Mouse (Mus musculus): ENCODE measurements around the gene Gm26602. TPM values are rescaled to one million over a fixed set of nuclear protein-coding genes. Genes with fewer than 3 reads are reported as not detected.
A peak's percentile ranks its signal among the peaks of the same experiment; 100 is the strongest.

The Gm26602 gene
- polyA plus RNA-seq, 1 experiment from 2014 or later: 11.0 TPM

- Histone ChIP-seq H3K9me3 (replicated peaks) (no peaks in the 10 kb centered on the region), H3K4me1 (peaks cover 75% of the 10 kb centered on the region), H3K4me3 (peak overlapping the region; percentile 30; the same call in 1 of the 2 replicates), H3K4me2 (peak overlapping the region; percentile 55), H3K36me3 (no peaks in the 10 kb centered on the region), H3K27ac (no peak overlapping the region), H3K9ac (no peak overlapping the region), H3K27me3 (replicated peaks) (peaks cover 68% of the 10 kb centered on the region)
- no peak for ATAC-seq
- 33% methylated on average over 26 of the region's 26 CpGs for WGBS (ENCODE audit: insufficient replicate concordance)
Observed at GRCm38 (mm10) chr10:79920056-79920890, 9.6 kb downstream of the Gm26602 start.

GRCm38 (mm10) chr10:79920958-79921535 is 10.4 kb downstream of the Gm26602 start, which contains the start of gene R3hdm4:
R3hdm4 (minus strand) TSS chr10:79921208.
- H3K4me3 ChIP-seq: peak within 1 kb of the TSS; percentile 30
- no peak for ATAC-seq
- H3K4me2 ChIP-seq: peak within 1 kb of the TSS; percentile 55
- no peaks in the 10 kb centered on the region for H3K36me3 ChIP-seq
- peaks cover 68% of the 10 kb centered on the region for H3K27me3 ChIP-seq (replicated peaks)
- no peaks in the 10 kb centered on the region for H3K9me3 ChIP-seq (replicated peaks)
- H3K9ac ChIP-seq: no peak within 1 kb of the TSS; the same call in 1 of the 2 replicates
- 11% methylated on average over 41 of the region's 41 CpGs for WGBS (ENCODE audit: insufficient replicate concordance)
- H3K27ac ChIP-seq: no peak within 1 kb of the TSS
- peaks cover 74% of the 10 kb centered on the region for H3K4me1 ChIP-seq

GRCm38 (mm10) chr10:79921572-79921971 is 10.9 kb downstream of the Gm26602 start:
- Histone ChIP-seq H3K27ac (no peak overlapping the region), H3K4me1 (peaks cover 74% of the 10 kb centered on the region), H3K4me2 (peak overlapping the region; percentile 55), H3K9ac (no peak overlapping the region), H3K36me3 (no peaks in the 10 kb centered on the region), H3K4me3 (peak overlapping the region; percentile 30), H3K9me3 (replicated peaks) (no peaks in the 10 kb centered on the region), H3K27me3 (replicated peaks) (peaks cover 68% of the 10 kb centered on the region)
- no peak for ATAC-seq
- WGBS (ENCODE audit: insufficient replicate concordance): 13% methylated on average over 34 of the region's 34 CpGs

- WGBS (ENCODE audit: insufficient replicate concordance): 14% methylated on average over 29 of the region's 29 CpGs
- Histone ChIP-seq H3K4me2 (peak overlapping the region; percentile 96), H3K27ac (peak overlapping the region; percentile 88), H3K9me3 (replicated peaks) (no peaks in the 10 kb centered on the region), H3K36me3 (peaks cover 3% of the 10 kb centered on the region; the same call in 1 of the 2 replicates), H3K27me3 (replicated peaks) (peaks cover 36% of the 10 kb centered on the region), H3K4me1 (peaks cover 68% of the 10 kb centered on the region), H3K9ac (peak overlapping the region; percentile 84; the same call in 1 of the 2 replicates), H3K4me3 (peak overlapping the region; percentile 85; the same call in 1 of the 2 replicates)
- peak; percentile 2; the same call in 1 of the 2 replicates for ATAC-seq
Observed at GRCm38 (mm10) chr10:79924998-79925784, 14.5 kb downstream of the Gm26602 start.

- Histone ChIP-seq H3K9me3 (replicated peaks) (no peaks in the 10 kb centered on the region), H3K27me3 (replicated peaks) (peaks cover 29% of the 10 kb centered on the region), H3K4me2 (peak overlapping the region; percentile 96), H3K36me3 (peaks cover 10% of the 10 kb centered on the region), H3K4me1 (peaks cover 68% of the 10 kb centered on the region), H3K27ac (peak overlapping the region; percentile 88), H3K9ac (peak overlapping the region; percentile 84), H3K4me3 (peak overlapping the region; percentile 85)
- ATAC-seq: 0 out of 2 replicates have a peak, but pooled peaks have one; percentile 0
- WGBS (ENCODE audit: insufficient replicate concordance): 9% methylated on average over 15 of the region's 15 CpGs
Observed at GRCm38 (mm10) chr10:79925785-79926490, 15.3 kb downstream of the Gm26602 start.

- peaks cover 21% of the 10 kb centered on the region for H3K27me3 ChIP-seq (replicated peaks)
- H3K4me2 ChIP-seq: peak within 1 kb of the TSS; percentile 96
- peak within 1 kb of the TSS; percentile 88 for H3K27ac ChIP-seq
- H3K36me3 ChIP-seq: peaks cover 18% of the 10 kb centered on the region
- peaks cover 67% of the 10 kb centered on the region for H3K4me1 ChIP-seq
- H3K9ac ChIP-seq: peak within 1 kb of the TSS; percentile 84
- WGBS (ENCODE audit: insufficient replicate concordance): under 1% methylated on average over 63 of the region's 63 CpGs
- H3K9me3 ChIP-seq (replicated peaks): no peaks in the 10 kb centered on the region
- H3K4me3 ChIP-seq: peak within 1 kb of the TSS; percentile 85
- peak; percentile 76 for ATAC-seq
Observed at GRCm38 (mm10) chr10:79926491-79927323, 16.1 kb downstream of the Gm26602 start, which contains the start of gene Arid3a. Arid3a (plus strand) TSS chr10:79927043.

- Histone ChIP-seq H3K4me2 (peak overlapping the region; percentile 96), H3K9me3 (replicated peaks) (no peaks in the 10 kb centered on the region), H3K27me3 (replicated peaks) (peaks cover 14% of the 10 kb centered on the region), H3K36me3 (peaks cover 26% of the 10 kb centered on the region), H3K27ac (peak overlapping the region; percentile 88), H3K9ac (peak overlapping the region; percentile 84), H3K4me1 (peaks cover 73% of the 10 kb centered on the region), H3K4me3 (peak overlapping the region; percentile 85)
- under 1% methylated on average over 54 of the region's 54 CpGs for WGBS (ENCODE audit: insufficient replicate concordance)
- ATAC-seq: peak; percentile 41
Observed at GRCm38 (mm10) chr10:79927324-79928029, 16.8 kb downstream of the Gm26602 start.

GRCm38 (mm10) chr10:79928030-79928694 is 17.5 kb downstream of the Gm26602 start:
- peak overlapping the region; percentile 85 for H3K4me3 ChIP-seq
- H3K27ac ChIP-seq: peak overlapping the region; percentile 88
- ATAC-seq: no peak
- 3% methylated on average over 29 of the region's 29 CpGs for WGBS (ENCODE audit: insufficient replicate concordance)
- peaks cover 7% of the 10 kb centered on the region for H3K27me3 ChIP-seq (replicated peaks)
- H3K9me3 ChIP-seq (replicated peaks): no peaks in the 10 kb centered on the region
- peaks cover 80% of the 10 kb centered on the region for H3K4me1 ChIP-seq
- peak overlapping the region; percentile 96 for H3K4me2 ChIP-seq
- H3K9ac ChIP-seq: peak overlapping the region; percentile 84
- peaks cover 32% of the 10 kb centered on the region for H3K36me3 ChIP-seq

- Histone ChIP-seq H3K4me3 (peak overlapping the region; percentile 85), H3K27me3 (replicated peaks) (0 out of 2 replicates have a peak, but pooled peaks cover under 1% of the 10 kb centered on the region), H3K9ac (peak overlapping the region; percentile 84), H3K27ac (peak overlapping the region; percentile 88), H3K9me3 (replicated peaks) (no peaks in the 10 kb centered on the region), H3K4me2 (peak overlapping the region; percentile 96), H3K4me1 (peaks cover 81% of the 10 kb centered on the region), H3K36me3 (peaks cover 41% of the 10 kb centered on the region)
- no peak for ATAC-seq
- 28% methylated on average over 9 of the region's 9 CpGs for WGBS (ENCODE audit: insufficient replicate concordance)
Observed at GRCm38 (mm10) chr10:79928907-79929701, 18.4 kb downstream of the Gm26602 start.
